Mouse (Mus musculus): ENCODE data around the gene Pfkl.

DNA sequence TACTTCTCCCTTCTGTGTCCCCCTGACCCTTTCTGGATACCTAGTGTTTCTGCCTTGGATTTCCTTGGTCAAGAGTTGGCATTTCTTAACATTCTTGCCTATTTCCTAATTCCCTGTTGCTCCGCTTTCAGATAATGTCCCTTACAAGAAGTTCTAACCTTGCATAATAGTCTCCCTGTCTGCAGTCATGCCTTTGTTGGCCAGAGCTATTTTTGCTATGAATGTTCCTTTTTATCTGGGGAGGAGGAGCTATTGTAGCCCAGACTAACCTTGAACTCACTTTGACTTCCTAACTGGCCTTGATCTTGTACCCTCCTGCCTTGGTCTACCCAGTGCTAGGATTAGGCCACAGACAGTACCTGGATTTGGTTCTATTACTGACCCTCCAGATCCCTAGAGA lies 5.6 kb upstream of the Pfkl start:
- no peak for TF ChIP-seq CTCF (IDR thresholded peaks at IDR 0.05)
- TF ChIP-seq POLR2A (IDR thresholded peaks at IDR 0.05; ENCODE audit: insufficient read depth, low read depth, low read length), result no peak

Data from heart, adult 2 months (tissue).